Mouse (Mus musculus): ENCODE data around the gene Rad51c.

DNA sequence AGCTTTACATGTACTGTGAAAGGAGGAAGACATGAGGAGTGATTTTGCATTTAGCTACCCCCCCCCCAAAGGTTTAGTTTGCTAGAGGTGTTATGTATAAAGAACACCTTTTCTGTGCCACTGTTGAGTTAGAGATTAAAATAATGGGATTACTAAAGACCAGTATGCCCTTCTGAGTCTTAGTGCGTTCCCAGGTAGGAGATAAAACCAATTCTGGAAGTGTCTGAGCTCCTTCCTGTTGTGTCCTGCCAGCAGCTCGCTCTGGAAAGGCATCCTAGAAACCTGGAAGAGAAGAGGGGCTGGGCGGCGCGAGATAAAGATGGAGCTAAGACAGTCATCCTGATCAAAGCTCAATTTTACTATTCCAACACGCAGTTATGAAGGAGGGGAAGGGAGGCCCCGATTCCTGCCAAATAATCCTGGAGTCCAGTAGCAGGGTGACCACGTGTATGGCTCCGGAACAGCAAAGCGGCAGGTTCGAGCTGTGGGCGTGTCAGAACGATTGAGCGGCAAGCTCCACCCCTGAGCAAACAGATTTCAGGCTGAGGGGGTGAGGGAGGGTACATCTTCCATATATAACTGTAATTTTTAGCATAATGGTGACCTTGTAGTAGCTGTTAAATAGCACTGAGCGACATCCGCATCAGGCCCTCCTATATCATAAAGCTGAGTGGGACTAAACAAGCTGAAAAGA lies 40.1 kb upstream of the Rad51c start:
- TF ChIP-seq CTCF (IDR thresholded peaks at IDR 0.05; ENCODE audit: insufficient read depth, low read depth, low read length), result no peak
- TF ChIP-seq POLR2A (IDR thresholded peaks at IDR 0.05; ENCODE audit: insufficient read depth, low read depth, low read length), result no peak
